ENCODE assay signal across 19 mouse cellular contexts in the genomic region with DNA sequence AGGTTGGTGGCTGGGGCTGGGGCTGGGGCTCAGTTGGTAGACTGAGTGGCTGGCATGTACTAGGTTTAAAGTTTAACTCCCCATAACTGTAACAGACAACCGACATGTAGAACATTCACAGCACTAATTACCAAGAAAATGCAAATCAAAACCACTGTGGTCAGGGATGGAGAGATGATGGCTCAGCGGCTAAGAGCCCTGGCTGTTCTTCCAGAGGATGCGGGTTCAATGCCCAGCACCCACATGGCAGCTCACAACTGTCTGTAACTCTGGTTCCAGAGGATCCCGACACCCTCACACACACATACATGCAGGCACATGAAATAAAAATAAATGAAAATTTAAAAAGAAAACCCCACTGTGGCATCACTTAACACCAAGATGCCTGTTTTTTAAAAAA. TPM values are rescaled to one million over a fixed set of nuclear protein-coding genes. Genes with fewer than 3 reads are reported as not detected.
DNase-seq lines count a peak whose midpoint lies in the region; ATAC-seq and TF ChIP-seq lines count a peak whose summit lies in the region.
"Had no signal": no experiment of that assay in that cellular context is flagged by ENCODE, and none has a peak within 500 bp of the region (broad histone marks: within the 10 kb centered on the region; RNA-seq: fewer than 3 reads in every experiment).

No protein-coding gene starts in this region.

- ATAC-seq in heart, embryonic 15.5 days (replicated peaks; ENCODE audit: insufficient number of reproducible peaks, insufficient read depth, low FRiP score, low read depth): no peak
- 0 out of 2 replicates have a peak, but pooled peaks have one; percentile 38 for ATAC-seq in kidney, postnatal 0 days (replicated peaks; ENCODE audit: low FRiP score, low read depth)
- ATAC-seq in stomach, embryonic 15.5 days (ENCODE audit: insufficient read depth, low FRiP score, low read depth): no peak
- ATAC-seq in liver, postnatal 0 days: no peak
- ATAC-seq: forebrain, embryonic 13.5 days had no signal

- H3K9ac ChIP-seq in heart, embryonic 15.5 days: no peak overlapping the region
- H3K9ac ChIP-seq in kidney, postnatal 0 days (ENCODE audit: low read depth, low read length): no peak overlapping the region
- H3K9ac ChIP-seq in stomach, embryonic 15.5 days: no peak overlapping the region
- H3K9ac ChIP-seq in liver, postnatal 0 days (replicated peaks): no peak overlapping the region
- H3K9ac ChIP-seq: forebrain, embryonic 13.5 days; liver, embryonic 15.5 days; midbrain, embryonic 12.5 days had no signal

- no peaks in the 10 kb centered on the region for H3K9me3 ChIP-seq in heart, embryonic 15.5 days (replicated peaks)
- no peaks in the 10 kb centered on the region for H3K9me3 ChIP-seq in kidney, postnatal 0 days (replicated peaks; ENCODE audit: low read length)
- no peaks in the 10 kb centered on the region for H3K9me3 ChIP-seq in stomach, embryonic 15.5 days
- H3K9me3 ChIP-seq in liver, postnatal 0 days (ENCODE audit: low read length): no peaks in the 10 kb centered on the region; the same call in 1 of the 2 replicates
- H3K9me3 ChIP-seq: forebrain, embryonic 13.5 days; hindbrain, embryonic 10.5 days; liver, embryonic 15.5 days; midbrain, embryonic 12.5 days had no signal

- TF ChIP-seq POLR2A in embryonic fibroblast, embryonic 13.5 days (IDR thresholded peaks at IDR 0.05; ENCODE audit: low read depth, low read length): no peak

- peaks cover 63% of the 10 kb centered on the region for H3K4me1 ChIP-seq in heart, embryonic 15.5 days (replicated peaks)
- peaks cover 14% of the 10 kb centered on the region; the same call in 1 of the 2 replicates for H3K4me1 ChIP-seq in kidney, postnatal 0 days (replicated peaks; ENCODE audit: insufficient read depth, low read length)
- peaks cover 7% of the 10 kb centered on the region for H3K4me1 ChIP-seq in embryonic fibroblast, embryonic 13.5 days (ENCODE audit: control insufficient read depth, insufficient read depth, low read length)
- H3K4me1 ChIP-seq in stomach, embryonic 15.5 days: peaks cover 25% of the 10 kb centered on the region; the same call in 1 of the 2 replicates
- H3K4me1 ChIP-seq in liver, postnatal 0 days (ENCODE audit: insufficient read depth): no peaks in the 10 kb centered on the region
- H3K4me1 ChIP-seq: liver, embryonic 15.5 days had no signal

- peak overlapping the region; percentile 58 for H3K27ac ChIP-seq in heart, embryonic 15.5 days
- H3K27ac ChIP-seq in kidney, postnatal 0 days: no peak overlapping the region
- H3K27ac ChIP-seq in embryonic fibroblast, embryonic 13.5 days (ENCODE audit: insufficient read depth, low read length): peak overlapping the region; percentile 99
- H3K27ac ChIP-seq in stomach, embryonic 15.5 days: peak overlapping the region; percentile 52; the same call in 1 of the 2 replicates
- H3K27ac ChIP-seq in liver, postnatal 0 days (ENCODE audit: low read depth): no peak overlapping the region
- H3K27ac ChIP-seq: forebrain, embryonic 13.5 days; hindbrain, embryonic 10.5 days; liver, embryonic 15.5 days; macrophage; midbrain, embryonic 12.5 days had no signal

- no peak for TF ChIP-seq EP300 in liver, postnatal 0 days (IDR thresholded peaks at IDR 0.05; ENCODE audit: low read depth)

- no peak for DNase-seq in heart, adult 18-20 months
- no peak for DNase-seq in kidney, postnatal 0 days (ENCODE audit: low spot score)
- DNase-seq in kidney, postnatal 10 days: no peak
- no peak for DNase-seq in adrenal gland, adult 8-10 months
- DNase-seq in liver, postnatal 0 days: no peak
- DNase-seq: cerebellum, adult 11 months; cerebellum, postnatal 36 days; gastrocnemius, postnatal 36 days; kidney, adult 11 months; layer of hippocampus, adult 9-11 months; right cerebral cortex, postnatal 25 days had no signal

- no peaks in the 10 kb centered on the region for H3K36me3 ChIP-seq in heart, embryonic 15.5 days
- no peaks in the 10 kb centered on the region for H3K36me3 ChIP-seq in kidney, postnatal 0 days (ENCODE audit: insufficient read depth, low read length)
- no peaks in the 10 kb centered on the region for H3K36me3 ChIP-seq in stomach, embryonic 15.5 days
- no peaks in the 10 kb centered on the region for H3K36me3 ChIP-seq in liver, postnatal 0 days (replicated peaks; ENCODE audit: insufficient read depth, low read length)
- H3K36me3 ChIP-seq: hindbrain, embryonic 10.5 days; liver, embryonic 15.5 days; midbrain, embryonic 12.5 days had no signal

- WGBS in heart, embryonic 15.5 days: 84% methylated on average over 4 of the region's 4 CpGs
- WGBS in kidney, postnatal 0 days: 67% methylated on average over 4 of the region's 4 CpGs
- WGBS in stomach, embryonic 15.5 days: 79% methylated on average over 4 of the region's 4 CpGs
- 83% methylated on average over 4 of the region's 4 CpGs for WGBS in liver, postnatal 0 days (ENCODE audit: insufficient replicate concordance)

- no peaks in the 10 kb centered on the region for H3K27me3 ChIP-seq in heart, embryonic 15.5 days
- H3K27me3 ChIP-seq in kidney, postnatal 0 days (ENCODE audit: insufficient read depth, low read length): no peaks in the 10 kb centered on the region
- H3K27me3 ChIP-seq in stomach, embryonic 15.5 days (replicated peaks): no peaks in the 10 kb centered on the region
- no peaks in the 10 kb centered on the region for H3K27me3 ChIP-seq in liver, postnatal 0 days (ENCODE audit: insufficient read depth, low read length)
- H3K27me3 ChIP-seq: forebrain, embryonic 13.5 days; liver, embryonic 15.5 days; midbrain, embryonic 12.5 days had no signal

- H3K4me3 ChIP-seq in heart, embryonic 15.5 days: no peak overlapping the region
- no peak overlapping the region for H3K4me3 ChIP-seq in kidney, postnatal 0 days (replicated peaks; ENCODE audit: low read depth, low read length)
- no peak overlapping the region for H3K4me3 ChIP-seq in embryonic fibroblast, embryonic 13.5 days (ENCODE audit: insufficient read depth, low read length)
- no peak overlapping the region for H3K4me3 ChIP-seq in stomach, embryonic 15.5 days (replicated peaks)
- no peak overlapping the region for H3K4me3 ChIP-seq in liver, postnatal 0 days (ENCODE audit: low read depth, low read length)
- H3K4me3 ChIP-seq: forebrain, embryonic 13.5 days; hindbrain, embryonic 10.5 days; liver, embryonic 15.5 days; midbrain, embryonic 12.5 days had no signal

- TF ChIP-seq CTCF in kidney, postnatal 0 days (IDR thresholded peaks at IDR 0.05; ENCODE audit: low read depth): no peak
- TF ChIP-seq CTCF in embryonic fibroblast, embryonic 13.5 days (IDR thresholded peaks at IDR 0.05; ENCODE audit: borderline replicate concordance, insufficient read depth, low read length): no peak
- no peak for TF ChIP-seq CTCF in liver, postnatal 0 days (IDR thresholded peaks at IDR 0.05; ENCODE audit: low read depth)

- 0 out of 2 replicates have a peak overlapping the region, but pooled peaks have one; percentile 14 for H3K4me2 ChIP-seq in heart, embryonic 15.5 days
- no peak overlapping the region for H3K4me2 ChIP-seq in kidney, postnatal 0 days (ENCODE audit: low read length)
- peak overlapping the region; percentile 8; the same call in 1 of the 2 replicates for H3K4me2 ChIP-seq in stomach, embryonic 15.5 days
- no peak overlapping the region for H3K4me2 ChIP-seq in liver, postnatal 0 days (ENCODE audit: low read depth, low read length)
- H3K4me2 ChIP-seq: forebrain, embryonic 13.5 days; liver, embryonic 15.5 days; midbrain, embryonic 12.5 days had no signal

RNA-seq across cellular contexts. Expression of a gene that starts 18.8 kb away (rescaled TPM):
- polyA plus RNA-seq in heart, embryonic 15.5 days (2015; fragmentation: Nextera tagmentation; extraction: Ambion mirVana): 14.4 and 18.4 TPM in 2 replicates
- total RNA-seq in heart, adult 18-20 months (2021): 1 to 10 TPM; 1.0 to 1.4 TPM
- 6.3 and 7.4 TPM in 2 replicates for polyA plus RNA-seq in kidney, postnatal 0 days (2015; fragmentation: Nextera tagmentation; extraction: Ambion mirVana)
- polyA plus RNA-seq in embryonic fibroblast, embryonic 13.5 days (2011; ENCODE audit: insufficient read length, low read depth, missing spikeins): 21.4 and 27.2 TPM in 2 replicates
- 17.4 and 20.9 TPM in 2 replicates for polyA plus RNA-seq in stomach, embryonic 15.5 days (2015; fragmentation: Nextera tagmentation; extraction: Ambion mirVana)
- total RNA-seq in adrenal gland, adult 8-10 months (2022): 1 to 10 TPM; 6.0 to 9.0 (median 6.8) TPM
- 0.05 and 0.18 TPM in 2 replicates for polyA plus RNA-seq in liver, postnatal 0 days (2015; fragmentation: Nextera tagmentation; extraction: Ambion mirVana)
- polyA plus RNA-seq: macrophage had no signal

Comparison
In these comparisons a context has a peak if more than half of its experiments do, and no peak if none do; other contexts are left out.
1. H3K27ac ChIP-seq: peak in heart, embryonic 15.5 days (single experiment), embryonic fibroblast, embryonic 13.5 days (single experiment) and stomach, embryonic 15.5 days (single experiment); none in kidney, postnatal 0 days (single experiment) and liver, postnatal 0 days (single experiment).
2. H3K4me2 ChIP-seq: peak in heart, embryonic 15.5 days (single experiment) and stomach, embryonic 15.5 days (single experiment); none in kidney, postnatal 0 days (single experiment) and liver, postnatal 0 days (single experiment).